Mouse (Mus musculus) thymus, adult 2 months (tissue): ENCODE results near the gene Col11a2.

Source experiments
- CTCF ChIP-seq: fragments of 200-500 bp; IDR thresholded peaks from 2 replicates; pipeline ENCODE4 v1.5.1; 2012; ENCODE audit warnings: mild to moderate bottlenecking, control low read depth, low read length, moderate library complexity, borderline replicate concordance; ENCODE audit not compliant: control insufficient read depth, poor library complexity, insufficient read depth; ENCODE audit errors: extremely low read depth
- POLR2A ChIP-seq: fragments of 200-500 bp; IDR thresholded peaks from 2 replicates; pipeline ENCODE4 v1.6.1; 2012; ENCODE audit warnings: mild to moderate bottlenecking, low read length, control low read depth, moderate library complexity; ENCODE audit not compliant: control insufficient read depth, poor library complexity, insufficient read depth; ENCODE audit errors: extremely low read depth

- TF ChIP-seq POLR2A (no peak), CTCF (no peak)
Measured at GRCm38 (mm10) chr17:34094283-34095035, 55.2 kb downstream of the Col11a2 start.
